Mouse (Mus musculus): ENCODE data around the gene Dlg2. TPM values are rescaled to one million over a fixed set of nuclear protein-coding genes. Genes with fewer than 3 reads are reported as not detected.
A peak's percentile ranks its signal among the peaks of the same experiment; 100 is the strongest.

The Dlg2 gene
- polyA plus RNA-seq, 1 experiment from 2014 or later = 14.2 TPM

DNA sequence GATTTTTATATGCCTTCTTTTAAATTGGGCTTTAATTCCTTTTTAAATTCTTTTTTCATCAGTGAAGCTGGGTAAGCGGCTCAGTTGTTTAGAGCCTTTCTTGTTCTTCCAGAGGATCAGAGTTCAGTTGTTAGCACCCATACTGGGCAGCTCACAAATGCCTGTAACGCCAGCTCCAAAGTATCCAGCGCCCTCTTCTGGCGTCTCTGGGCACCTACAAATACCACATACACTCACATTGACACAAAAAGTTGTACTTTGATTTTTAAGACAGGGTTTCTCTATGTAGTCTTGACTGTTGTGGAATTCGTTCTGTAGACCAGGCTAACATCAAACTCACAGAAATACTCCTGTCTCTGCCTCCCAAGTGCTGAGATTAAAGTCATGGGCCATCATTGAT lies 1932.0 kb downstream of the Dlg2 start:
- 51% methylated on average over 5 of the region's 5 CpGs for WGBS
- H3K36me3 ChIP-seq = no peaks in the 10 kb centered on the region
- ATAC-seq (ENCODE audit: insufficient number of reproducible peaks, low FRiP score) = no peak

DNA sequence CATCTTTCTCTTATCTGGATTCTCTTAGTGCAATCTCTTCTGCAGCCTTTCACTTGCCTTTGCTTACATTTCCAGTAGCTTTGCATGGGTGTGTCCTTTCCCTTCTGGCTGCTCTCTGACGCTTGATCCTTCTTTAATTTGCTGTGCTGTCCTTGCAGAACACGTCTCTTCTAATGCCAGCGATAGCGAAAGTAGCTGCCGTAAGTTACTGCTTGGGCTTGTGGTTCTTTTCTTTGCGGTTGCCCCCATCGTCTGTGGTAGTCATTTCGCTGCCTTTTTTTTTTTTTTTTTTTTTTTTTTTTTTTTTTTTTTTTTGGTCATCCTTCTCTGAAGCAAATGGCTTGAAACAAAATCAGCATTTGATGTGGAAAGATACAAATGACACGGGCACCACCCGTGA lies 1944.0 kb downstream of the Dlg2 start:
- ATAC-seq (ENCODE audit: insufficient number of reproducible peaks, low FRiP score) = no peak
- Histone ChIP-seq H3K4me3 (no peak overlapping the region), H3K4me2 (no peak overlapping the region), H3K27ac (ENCODE audit: poor library complexity, severe bottlenecking) (no peak overlapping the region), H3K36me3 (no peaks in the 10 kb centered on the region), H3K4me1 (replicated peaks) (no peaks in the 10 kb centered on the region), H3K9ac (no peak overlapping the region), H3K27me3 (replicated peaks) (no peaks in the 10 kb centered on the region), H3K9me3 (replicated peaks) (no peaks in the 10 kb centered on the region)
- WGBS = 70% methylated on average over 10 of the region's 10 CpGs

More for the DNA sequence above, 1932.0 kb downstream of the Dlg2 start:
- Histone ChIP-seq H3K9me3 (replicated peaks) (no peaks in the 10 kb centered on the region), H3K9ac (no peak overlapping the region), H3K4me1 (replicated peaks) (no peaks in the 10 kb centered on the region), H3K4me2 (no peak overlapping the region), H3K27ac (ENCODE audit: poor library complexity, severe bottlenecking) (no peak overlapping the region), H3K4me3 (no peak overlapping the region), H3K27me3 (replicated peaks) (no peaks in the 10 kb centered on the region)

DNA sequence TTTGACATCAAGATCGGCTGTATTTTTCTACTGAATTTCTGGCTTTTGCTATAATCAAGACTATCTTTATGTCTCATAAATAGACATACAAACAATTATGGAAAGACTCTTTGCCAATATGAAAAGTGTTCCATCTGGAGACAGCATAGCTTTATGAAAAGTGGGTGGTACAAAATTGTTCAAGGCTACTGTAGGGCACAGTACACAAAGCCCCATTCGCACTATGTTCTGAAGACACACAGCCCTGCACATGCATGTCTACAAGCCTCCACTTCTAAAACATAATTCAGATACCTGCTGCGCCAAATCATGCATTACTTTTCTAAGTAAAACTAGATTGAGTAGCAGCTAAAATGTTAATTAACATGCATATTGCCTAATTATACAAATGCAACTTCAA lies 1946.5 kb downstream of the Dlg2 start:
- no peaks in the 10 kb centered on the region for H3K36me3 ChIP-seq
- peaks cover 6% of the 10 kb centered on the region for H3K4me1 ChIP-seq (replicated peaks)
- no peak overlapping the region for H3K4me3 ChIP-seq
- no peak overlapping the region for H3K9ac ChIP-seq
- no peak overlapping the region for H3K27ac ChIP-seq (ENCODE audit: poor library complexity, severe bottlenecking)
- H3K4me2 ChIP-seq = no peak overlapping the region
- H3K9me3 ChIP-seq (replicated peaks) = no peaks in the 10 kb centered on the region
- H3K27me3 ChIP-seq (replicated peaks) = no peaks in the 10 kb centered on the region
- 89% methylated on average over 3 of the region's 3 CpGs for WGBS
- no peak for ATAC-seq (ENCODE audit: insufficient number of reproducible peaks, low FRiP score)

DNA sequence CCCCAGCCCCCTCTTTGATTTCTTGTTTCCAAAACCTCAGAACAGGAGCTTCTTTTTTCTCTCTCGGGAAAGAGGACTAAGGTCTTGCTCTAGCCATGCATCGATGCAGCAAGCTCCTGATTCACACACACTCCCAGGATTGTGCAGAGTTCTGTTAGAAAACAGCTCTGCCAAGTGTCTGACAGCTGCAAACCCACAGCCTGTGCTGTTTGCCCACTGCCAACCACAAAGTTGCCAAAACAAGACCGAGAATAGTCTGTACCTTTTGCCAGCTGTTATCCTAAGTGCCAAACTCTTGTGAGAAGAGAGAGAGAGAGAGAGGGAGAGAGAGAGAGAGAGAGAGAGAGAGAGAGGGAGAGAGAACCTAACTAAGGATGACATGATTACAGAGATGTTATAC lies 1948.2 kb downstream of the Dlg2 start:
- no peak for ATAC-seq (ENCODE audit: insufficient number of reproducible peaks, low FRiP score)
- Histone ChIP-seq H3K4me2 (no peak overlapping the region), H3K27ac (ENCODE audit: poor library complexity, severe bottlenecking) (no peak overlapping the region), H3K4me3 (no peak overlapping the region), H3K9ac (no peak overlapping the region), H3K4me1 (replicated peaks) (peaks cover 14% of the 10 kb centered on the region), H3K9me3 (replicated peaks) (no peaks in the 10 kb centered on the region), H3K36me3 (no peaks in the 10 kb centered on the region), H3K27me3 (replicated peaks) (no peaks in the 10 kb centered on the region)
- 73% methylated on average over 3 of the region's 3 CpGs for WGBS

DNA sequence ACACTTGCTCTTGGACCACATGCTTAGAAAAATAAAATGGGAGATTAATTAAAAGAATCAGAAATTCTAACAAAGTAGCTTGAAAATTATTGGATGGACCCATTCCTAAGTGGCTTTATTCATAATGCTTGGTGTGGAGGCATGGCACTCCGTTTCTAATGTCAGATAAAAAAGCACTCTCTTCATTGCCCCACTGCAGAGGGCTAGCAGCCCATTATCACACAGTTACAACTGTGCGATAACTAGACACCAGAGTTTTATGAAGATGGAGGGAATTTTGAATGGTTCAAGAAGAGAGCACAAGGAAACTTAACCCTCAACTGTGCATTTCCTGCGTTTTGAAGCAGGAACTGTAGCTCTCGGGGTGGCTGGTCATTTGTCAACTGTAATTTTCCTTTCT lies 1950.8 kb downstream of the Dlg2 start:
- Histone ChIP-seq H3K36me3 (no peaks in the 10 kb centered on the region; the same call in 1 of the 2 replicates), H3K27ac (ENCODE audit: poor library complexity, severe bottlenecking) (no peak overlapping the region), H3K9ac (no peak overlapping the region), H3K27me3 (replicated peaks) (no peaks in the 10 kb centered on the region), H3K4me1 (replicated peaks) (peaks cover 24% of the 10 kb centered on the region), H3K9me3 (replicated peaks) (no peaks in the 10 kb centered on the region), H3K4me2 (no peak overlapping the region), H3K4me3 (no peak overlapping the region)
- WGBS = 64% methylated on average over 4 of the region's 4 CpGs
- no peak for ATAC-seq (ENCODE audit: insufficient number of reproducible peaks, low FRiP score)

DNA sequence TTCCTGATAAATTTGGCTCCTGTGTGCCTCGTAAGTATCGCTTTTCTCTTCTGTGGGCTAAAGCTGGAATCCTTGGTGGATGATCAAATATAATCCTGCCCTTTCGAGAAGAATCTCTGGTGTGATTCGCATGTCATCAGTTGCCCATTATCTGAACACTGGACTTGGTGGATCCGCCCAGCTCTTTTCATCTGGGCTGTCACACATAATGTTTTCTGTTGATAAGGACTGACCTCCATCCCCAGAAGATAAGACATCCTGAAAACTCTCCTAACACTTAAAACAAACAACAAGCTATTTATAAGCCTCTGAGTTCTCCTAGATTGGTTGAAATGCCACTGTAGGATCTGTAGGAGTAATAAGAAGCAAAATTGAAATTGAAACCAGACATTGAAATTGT lies 1952.2 kb downstream of the Dlg2 start:
- peak overlapping the region; percentile 37 for H3K4me2 ChIP-seq
- H3K4me3 ChIP-seq = no peak overlapping the region
- H3K4me1 ChIP-seq (replicated peaks) = peaks cover 24% of the 10 kb centered on the region
- H3K27ac ChIP-seq (ENCODE audit: poor library complexity, severe bottlenecking) = no peak overlapping the region
- H3K27me3 ChIP-seq (replicated peaks) = no peaks in the 10 kb centered on the region
- H3K36me3 ChIP-seq = no peaks in the 10 kb centered on the region; the same call in 1 of the 2 replicates
- H3K9ac ChIP-seq = no peak overlapping the region
- peak; percentile 51 for ATAC-seq (ENCODE audit: insufficient number of reproducible peaks, low FRiP score)
- no peaks in the 10 kb centered on the region for H3K9me3 ChIP-seq (replicated peaks)
- 10% methylated on average over 5 of the region's 5 CpGs for WGBS

DNA sequence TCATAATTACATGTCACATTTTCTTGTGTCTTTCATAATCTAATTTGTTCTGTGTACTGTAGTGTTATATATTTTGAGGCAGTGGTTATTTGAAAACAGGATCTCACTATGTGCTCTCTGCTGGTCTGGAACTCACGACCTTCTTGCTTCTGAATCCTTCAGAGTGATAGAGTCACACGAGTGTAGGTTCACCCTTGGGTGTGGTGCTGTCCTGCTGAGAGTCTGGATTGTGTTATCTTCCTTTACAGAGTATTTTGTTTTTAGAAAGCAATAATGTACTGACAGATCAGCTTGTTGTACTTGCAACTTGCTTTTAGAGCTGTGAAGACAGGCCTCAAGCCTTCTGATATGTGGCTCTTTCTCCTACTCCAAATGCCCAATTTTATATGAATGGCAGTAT lies 1953.8 kb downstream of the Dlg2 start:
- H3K27me3 ChIP-seq (replicated peaks) = no peaks in the 10 kb centered on the region
- peaks cover 24% of the 10 kb centered on the region for H3K4me1 ChIP-seq (replicated peaks)
- WGBS = 27% methylated on average over 2 of the region's 2 CpGs
- no peaks in the 10 kb centered on the region for H3K9me3 ChIP-seq (replicated peaks)
- H3K36me3 ChIP-seq = no peaks in the 10 kb centered on the region; the same call in 1 of the 2 replicates
- H3K9ac ChIP-seq = no peak overlapping the region
- ATAC-seq (ENCODE audit: insufficient number of reproducible peaks, low FRiP score) = peak; percentile 73
- no peak overlapping the region for H3K27ac ChIP-seq (ENCODE audit: poor library complexity, severe bottlenecking)
- H3K4me3 ChIP-seq = no peak overlapping the region
- H3K4me2 ChIP-seq = no peak overlapping the region

DNA sequence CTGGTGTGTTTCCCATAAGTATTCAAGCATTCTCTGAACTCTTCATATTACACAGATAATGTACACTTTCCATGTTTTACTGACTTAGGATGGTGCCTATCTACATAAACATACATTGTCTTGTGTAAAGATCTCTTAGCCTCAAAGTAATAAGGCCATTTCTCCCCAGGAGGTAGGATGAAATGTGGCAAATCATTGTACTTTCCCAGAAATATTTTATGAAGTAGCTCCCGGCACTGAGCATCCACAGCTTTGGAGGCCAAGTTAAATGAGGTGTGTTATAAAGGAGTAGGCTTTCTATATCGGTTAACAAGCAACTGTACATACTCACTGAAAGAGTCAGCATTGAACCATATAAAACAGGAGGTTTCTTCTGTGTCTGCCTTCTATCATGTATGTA lies 1960.7 kb downstream of the Dlg2 start:
- Histone ChIP-seq H3K4me3 (no peak overlapping the region), H3K4me2 (no peak overlapping the region), H3K9me3 (replicated peaks) (no peaks in the 10 kb centered on the region), H3K4me1 (replicated peaks) (no peaks in the 10 kb centered on the region), H3K27me3 (replicated peaks) (no peaks in the 10 kb centered on the region), H3K27ac (ENCODE audit: poor library complexity, severe bottlenecking) (no peak overlapping the region), H3K36me3 (no peaks in the 10 kb centered on the region; the same call in 1 of the 2 replicates), H3K9ac (no peak overlapping the region)
- 90% methylated on average over 2 of the region's 2 CpGs for WGBS
- no peak for ATAC-seq (ENCODE audit: insufficient number of reproducible peaks, low FRiP score)

DNA sequence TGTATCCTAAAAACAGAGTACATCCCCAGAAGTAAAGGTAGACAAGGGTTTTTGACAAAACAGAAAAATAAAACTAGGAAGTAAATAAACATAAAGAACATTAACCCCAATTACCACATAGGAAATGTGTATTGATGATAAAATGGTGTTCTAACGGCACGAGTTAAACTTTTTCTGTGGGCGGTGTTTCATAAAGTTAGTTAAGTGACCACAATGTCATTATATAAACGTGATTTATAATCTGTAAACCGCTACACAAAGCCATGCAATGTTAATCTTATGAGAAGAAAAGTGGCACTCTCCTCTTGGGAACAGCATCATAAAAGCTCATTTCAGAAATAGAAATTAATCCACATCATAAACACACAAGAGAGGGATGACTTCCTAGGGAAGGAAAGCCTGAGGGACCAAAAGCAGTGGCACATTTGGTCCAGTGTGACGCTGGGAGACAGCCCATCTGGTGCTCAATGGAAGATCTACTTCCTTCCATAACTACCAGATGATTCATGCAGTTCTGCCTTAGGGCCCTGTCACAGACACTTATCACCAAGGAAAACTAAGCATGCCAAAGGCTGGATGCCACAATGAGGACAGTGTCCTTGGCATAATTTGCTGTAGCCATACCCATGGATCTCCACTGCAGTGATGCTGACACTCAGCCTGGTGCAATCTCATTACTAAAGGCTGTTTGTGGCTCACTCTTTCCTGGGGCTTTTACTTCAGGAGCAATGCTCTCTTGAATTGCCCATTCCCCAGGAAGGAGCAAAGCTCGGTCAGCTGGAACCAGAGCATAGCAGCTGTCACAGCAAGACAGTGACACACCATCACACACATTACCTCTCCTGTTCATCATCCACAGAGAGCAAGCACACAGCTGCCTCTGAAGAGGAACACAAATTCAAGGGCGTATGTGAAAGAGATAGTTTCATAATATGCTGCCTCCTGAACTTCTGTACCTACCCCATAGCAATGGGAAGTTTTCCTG lies 1963.3 kb downstream of the Dlg2 start:
- H3K27me3 ChIP-seq (replicated peaks) = no peaks in the 10 kb centered on the region
- H3K9ac ChIP-seq = no peak overlapping the region
- WGBS = 82% methylated on average over 8 of the region's 8 CpGs
- H3K9me3 ChIP-seq (replicated peaks) = no peaks in the 10 kb centered on the region
- no peak overlapping the region for H3K4me2 ChIP-seq
- no peak for ATAC-seq (ENCODE audit: insufficient number of reproducible peaks, low FRiP score)
- no peaks in the 10 kb centered on the region for H3K4me1 ChIP-seq (replicated peaks)
- no peak overlapping the region for H3K27ac ChIP-seq (ENCODE audit: poor library complexity, severe bottlenecking)
- no peaks in the 10 kb centered on the region for H3K36me3 ChIP-seq
- H3K4me3 ChIP-seq = no peak overlapping the region

DNA sequence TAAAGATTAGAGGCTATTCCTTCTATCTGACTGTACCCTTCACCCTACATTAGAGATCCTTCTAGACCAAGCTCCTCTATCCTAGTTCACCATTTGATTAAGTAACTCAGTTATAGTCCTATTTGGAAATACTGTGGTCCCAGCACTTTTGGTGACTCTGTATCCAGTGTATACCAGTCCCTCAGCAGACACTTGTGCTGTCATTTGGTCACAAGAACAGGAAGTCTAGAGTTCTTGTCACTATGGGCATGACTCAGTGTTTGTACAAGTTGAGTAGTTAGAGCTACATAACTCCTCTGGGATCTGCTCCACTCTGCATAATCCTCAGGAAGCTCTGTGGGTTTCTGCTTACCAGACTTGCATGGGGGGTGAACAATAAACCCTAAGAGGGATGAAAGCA lies 1965.1 kb downstream of the Dlg2 start:
- Histone ChIP-seq H3K27ac (ENCODE audit: poor library complexity, severe bottlenecking) (no peak overlapping the region), H3K9ac (no peak overlapping the region), H3K4me1 (replicated peaks) (no peaks in the 10 kb centered on the region), H3K4me2 (no peak overlapping the region), H3K36me3 (no peaks in the 10 kb centered on the region), H3K4me3 (no peak overlapping the region), H3K9me3 (replicated peaks) (no peaks in the 10 kb centered on the region), H3K27me3 (replicated peaks) (no peaks in the 10 kb centered on the region)
- no peak for ATAC-seq (ENCODE audit: insufficient number of reproducible peaks, low FRiP score)

DNA sequence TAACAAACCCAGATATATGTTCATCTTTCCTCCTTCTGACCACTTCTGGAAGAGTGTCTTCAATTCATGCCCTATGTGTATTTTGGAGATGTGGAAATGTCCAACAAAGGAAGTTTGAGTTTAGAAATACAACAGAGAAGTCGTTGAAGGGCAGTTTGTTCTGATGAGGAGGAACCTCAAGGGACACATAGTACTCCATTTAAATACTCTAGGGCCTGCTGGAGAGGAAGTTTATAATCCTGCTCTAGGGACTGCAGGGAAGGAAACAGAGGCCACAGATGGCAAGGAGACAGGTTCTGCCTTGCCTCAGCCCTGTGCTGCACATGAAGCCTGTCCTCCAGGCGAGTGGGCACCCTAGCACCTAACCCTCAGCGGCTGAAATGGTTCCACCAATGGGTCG lies 1965.6 kb downstream of the Dlg2 start:
- 81% methylated on average over 4 of the region's 4 CpGs for WGBS
- Histone ChIP-seq H3K4me3 (no peak overlapping the region), H3K4me1 (replicated peaks) (no peaks in the 10 kb centered on the region), H3K27me3 (replicated peaks) (no peaks in the 10 kb centered on the region), H3K9me3 (replicated peaks) (no peaks in the 10 kb centered on the region), H3K9ac (no peak overlapping the region), H3K36me3 (no peaks in the 10 kb centered on the region), H3K27ac (ENCODE audit: poor library complexity, severe bottlenecking) (no peak overlapping the region), H3K4me2 (no peak overlapping the region)
- no peak for ATAC-seq (ENCODE audit: insufficient number of reproducible peaks, low FRiP score)
